Mouse (Mus musculus): ENCODE measurements around the gene Mapk7.

- TF ChIP-seq CTCF (IDR thresholded peaks at IDR 0.05) (no peak), EP300 (IDR thresholded peaks at IDR 0.05) (no peak)
Observed at GRCm38 (mm10) chr11:61519484-61520107, 25.4 kb upstream of the Mapk7 start.
